In the genomic region with DNA sequence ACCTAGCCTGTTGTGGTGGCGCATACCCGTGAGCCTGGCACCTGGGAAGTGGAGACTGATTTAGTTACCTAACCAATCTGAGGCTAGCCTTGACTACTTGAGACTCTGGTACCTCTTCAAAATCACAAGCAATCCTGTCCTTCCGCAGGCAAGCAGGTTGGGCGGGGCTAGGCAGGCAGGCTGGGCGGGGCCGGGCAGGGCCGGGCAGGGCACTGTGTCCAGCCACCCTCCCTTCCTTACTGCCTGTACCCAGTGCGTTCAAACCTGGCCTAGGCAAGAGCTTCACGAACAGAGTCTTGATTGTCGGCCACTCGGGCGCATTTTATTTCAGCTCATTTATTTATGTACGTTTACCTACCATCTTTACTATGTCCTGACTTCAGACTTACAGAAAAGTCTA, we compare ENCODE assay signal across 22 mouse cellular contexts. TPM values are rescaled to one million over a fixed set of nuclear protein-coding genes. Genes with fewer than 3 reads are reported as not detected.
"Had no signal": no experiment of that assay in that cellular context is flagged by ENCODE, and none has a peak within 500 bp of the region (broad histone marks: within the 10 kb centered on the region; RNA-seq: fewer than 3 reads in every experiment).

No protein-coding gene starts in this region.

- H3K9ac ChIP-seq: liver, embryonic 14.5 days; lung, embryonic 14.5 days; midbrain, embryonic 12.5 days; neural tube, embryonic 13.5 days; neural tube, embryonic 15.5 days had no signal

- DNase-seq: lung, embryonic 14.5 days; lung, postnatal 10 days; midbrain, embryonic 14.5 days; retina, postnatal 1 day; right cerebral cortex, adult 18-20 months; right cerebral cortex, postnatal 25 days; right cerebral cortex, postnatal 4 days; spleen, adult 18-20 months; thymus, adult 2 months; thymus, postnatal 25 days; thymus, postnatal 4 days had no signal

- H3K36me3 ChIP-seq: midbrain, embryonic 10.5 days; midbrain, embryonic 12.5 days; neural tube, embryonic 13.5 days; neural tube, embryonic 15.5 days had no signal

- H3K27ac ChIP-seq: liver, embryonic 14.5 days; macrophage; midbrain, embryonic 10.5 days; midbrain, embryonic 12.5 days; neural tube, embryonic 13.5 days; neural tube, embryonic 15.5 days had no signal

- H3K27me3 ChIP-seq: midbrain, embryonic 12.5 days; neural tube, embryonic 13.5 days; neural tube, embryonic 15.5 days had no signal

- H3K4me3 ChIP-seq: midbrain, embryonic 10.5 days; midbrain, embryonic 12.5 days; myocyte; neural tube, embryonic 13.5 days; neural tube, embryonic 15.5 days had no signal

- H3K4me2 ChIP-seq: lung, embryonic 14.5 days; midbrain, embryonic 12.5 days; neural tube, embryonic 13.5 days; neural tube, embryonic 15.5 days had no signal

- ATAC-seq: midbrain, embryonic 16.5 days had no signal

- H3K9me3 ChIP-seq: neural tube, embryonic 15.5 days had no signal

RNA-seq across cellular contexts. Expression of a gene that starts 12.1 kb away (rescaled TPM):
- total RNA-seq: megakaryocyte, adult 5-6 weeks; megakaryocyte-erythroid progenitor cell, adult 5-6 weeks had no signal
- polyA plus RNA-seq: liver, embryonic 14.5 days; lung, embryonic 14.5 days; macrophage; small intestine, adult 2 months had no signal
